Mouse (Mus musculus) midbrain, embryonic 10.5 days (tissue): ENCODE data around the gene Pabpc1l. TPM values are rescaled to one million over a fixed set of nuclear protein-coding genes. Genes with fewer than 3 reads are reported as not detected.

Experiments
- DNase-seq: peaks from one replicate; pipeline ENCODE4 v3.0.0-alpha.2; 2017; ENCODE audit warnings: low spot score
- H3K27ac ChIP-seq: fragments of 300-500 bp; sonication (generic); replicated peaks from 2 replicates; pipeline ENCODE4 v1.5.1; 2016; ENCODE audit warnings: mild to moderate bottlenecking
- H3K27me3 ChIP-seq: fragments of 300-500 bp; sonication (generic); 2 replicates; pipeline ENCODE4 v1.6.1; 2016; ENCODE audit warnings: low read depth, mild to moderate bottlenecking; ENCODE audit not compliant: poor library complexity, severe bottlenecking
- H3K36me3 ChIP-seq: fragments of 300-500 bp; sonication (generic); 2 replicates; pipeline ENCODE4 v1.6.1; 2016; ENCODE audit warnings: mild to moderate bottlenecking, moderate library complexity
- H3K4me1 ChIP-seq: fragments of 300-500 bp; sonication (generic); 2 replicates; pipeline ENCODE4 v1.6.1; 2016
- H3K4me3 ChIP-seq: fragments of 300-500 bp; sonication (generic); 2 replicates; pipeline ENCODE4 v1.5.1; 2016; ENCODE audit warnings: mild to moderate bottlenecking, moderate library complexity
- H3K9me3 ChIP-seq: fragments of 300-500 bp; sonication (generic); replicated peaks from 2 replicates; pipeline ENCODE4 v1.6.1; 2016; ENCODE audit warnings: mild to moderate bottlenecking
- WGBS: fragments of 180-500 bp; shearing (Covaris S2); methylation state at CpG from one replicate; pipeline ENCODE4 v1.1.7; 2016; 5-methylcytosine and 5-hydroxymethylcytosine counted together
- polyA plus RNA-seq: library from polyadenylated mRNA; unstranded; fragments of >200 nt; fragmentation: Nextera tagmentation; extraction: Ambion mirVana; gene quantifications from 2 replicates; pipeline ENCODE4 v1.2.1, GENCODE M21; 2016

The Pabpc1l gene
- 0.87 and 1.4 TPM in 2 replicates for polyA plus RNA-seq

DNA sequence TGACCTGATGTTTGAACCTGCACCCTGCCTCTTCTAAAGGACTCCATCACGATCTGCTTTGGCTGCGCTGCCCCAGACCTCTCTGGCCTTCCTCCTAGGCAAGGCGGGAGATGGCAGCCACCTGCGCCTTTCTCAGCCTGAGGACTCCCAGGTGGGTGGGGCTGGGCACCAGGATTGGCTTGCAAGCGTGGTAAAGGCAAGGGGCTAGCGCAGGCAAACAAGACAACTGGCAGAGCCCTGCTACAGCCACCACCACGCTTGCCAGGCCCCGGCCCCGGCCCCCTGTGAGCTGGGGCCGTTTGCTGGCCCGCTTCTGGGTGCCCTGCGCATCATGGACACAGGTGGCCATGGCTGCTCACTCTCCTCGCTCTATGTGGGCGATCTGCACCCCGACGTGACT lies at the start of gene Pabpc1l:
TSS of gene Pabpc1l (plus strand) at position 301 of the 400 bp plus-strand sequence.
- WGBS = 85% methylated on average over 16 of the region's 16 CpGs
- DNase-seq = no peak
- peaks cover 11% of the 10 kb centered on the region for H3K4me1 ChIP-seq

DNA sequence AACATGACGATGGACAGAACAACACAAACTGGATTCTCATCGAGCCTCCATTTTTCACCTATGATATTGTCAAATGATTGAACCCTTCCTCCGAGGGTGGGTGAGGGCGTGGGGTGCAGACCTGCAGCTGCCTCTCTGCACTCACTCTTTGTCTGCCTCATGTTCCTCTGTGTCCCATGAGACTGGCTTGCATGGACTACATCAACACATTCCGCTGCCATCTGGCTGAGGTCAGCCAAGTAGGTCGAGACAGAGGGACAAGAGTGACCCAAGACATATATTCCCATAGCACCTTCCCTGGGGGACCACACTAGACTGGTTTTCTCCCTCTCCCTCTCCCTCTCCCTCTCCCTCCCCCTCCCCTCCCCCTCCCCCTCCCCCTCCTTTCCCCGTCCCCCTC lies 48.8 kb upstream of the Pabpc1l start:
- WGBS = 85% methylated on average over 6 of the region's 7 CpGs
- H3K4me3 ChIP-seq = no peak overlapping the region
- peaks cover 11% of the 10 kb centered on the region for H3K9me3 ChIP-seq
- no peaks in the 10 kb centered on the region for H3K4me1 ChIP-seq
- H3K27me3 ChIP-seq = no peaks in the 10 kb centered on the region
- no peak overlapping the region for H3K27ac ChIP-seq
- no peaks in the 10 kb centered on the region for H3K36me3 ChIP-seq
- no peak for DNase-seq

More for the DNA sequence above, at the start of gene Pabpc1l:
- no peak within 1 kb of the TSS for H3K4me3 ChIP-seq
- no peak within 1 kb of the TSS for H3K27ac ChIP-seq
- H3K36me3 ChIP-seq = peaks cover 3% of the 10 kb centered on the region
- no peaks in the 10 kb centered on the region for H3K27me3 ChIP-seq
- H3K9me3 ChIP-seq = no peaks in the 10 kb centered on the region

DNA sequence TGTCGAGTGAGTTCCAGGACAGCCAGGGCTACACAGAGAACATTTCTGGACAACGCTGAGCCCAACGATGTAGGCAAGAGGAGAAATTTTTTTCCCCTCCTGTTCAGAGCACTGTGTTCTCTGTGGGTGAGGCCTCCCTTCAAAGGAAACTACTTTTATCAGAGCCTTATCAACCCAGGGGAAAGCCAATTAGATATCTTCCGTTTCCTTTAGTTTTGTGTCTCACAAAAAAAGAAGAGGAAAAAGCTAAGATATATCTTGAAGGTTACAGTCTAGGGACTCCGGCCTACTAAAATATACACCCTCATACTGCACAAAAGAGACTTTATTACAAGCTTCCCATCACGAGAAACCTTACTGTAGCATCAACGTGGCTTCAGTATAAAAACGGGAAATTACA lies 38.0 kb upstream of the Pabpc1l start:
- no peaks in the 10 kb centered on the region for H3K4me1 ChIP-seq
- no peaks in the 10 kb centered on the region for H3K27me3 ChIP-seq
- no peak overlapping the region for H3K4me3 ChIP-seq
- H3K9me3 ChIP-seq = no peaks in the 10 kb centered on the region
- no peaks in the 10 kb centered on the region for H3K36me3 ChIP-seq
- WGBS = 85% methylated on average over 8 of the region's 8 CpGs
- H3K27ac ChIP-seq = no peak overlapping the region
- no peak for DNase-seq

DNA sequence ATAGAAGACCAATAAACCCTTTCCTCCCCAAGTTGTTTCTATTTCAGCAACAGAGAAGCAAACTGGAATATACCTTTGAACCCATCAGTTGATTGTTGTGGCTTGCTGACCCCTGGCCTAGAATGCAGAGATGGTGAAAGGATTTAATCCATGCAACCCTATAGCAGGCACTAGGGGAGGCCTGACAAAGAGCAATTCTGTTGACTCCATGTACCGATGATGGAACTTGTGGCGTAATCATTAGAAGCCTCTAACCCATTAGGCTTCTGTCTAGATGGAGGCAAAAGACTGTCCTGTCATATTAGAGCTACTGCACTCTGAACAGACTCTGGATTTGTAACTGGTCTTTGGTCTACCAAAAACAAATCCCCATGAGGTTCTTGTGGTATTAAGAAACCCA lies 32.4 kb upstream of the Pabpc1l start:
- peaks cover 11% of the 10 kb centered on the region for H3K36me3 ChIP-seq
- no peak overlapping the region for H3K27ac ChIP-seq
- no peak for DNase-seq
- H3K9me3 ChIP-seq = no peaks in the 10 kb centered on the region
- no peak overlapping the region for H3K4me3 ChIP-seq
- 94% methylated on average over 2 of the region's 2 CpGs for WGBS
- H3K4me1 ChIP-seq = peaks cover 24% of the 10 kb centered on the region
- no peaks in the 10 kb centered on the region for H3K27me3 ChIP-seq

DNA sequence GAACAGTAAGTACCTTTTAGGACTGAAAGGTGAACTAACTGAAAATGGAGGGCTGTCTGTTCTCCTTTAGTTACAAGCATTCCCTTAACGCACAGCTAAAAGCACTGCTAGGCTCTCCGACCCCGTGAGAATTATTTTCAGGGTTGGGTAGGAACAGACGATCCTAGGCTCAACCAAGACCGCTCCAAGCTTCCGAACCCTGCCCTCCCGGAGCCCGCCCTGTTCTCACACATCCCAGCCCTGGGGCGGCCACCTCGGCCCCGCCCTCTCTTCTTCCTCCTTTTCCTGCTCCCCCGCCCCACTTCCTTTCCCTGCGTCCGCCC lies 30.6 kb upstream of the Pabpc1l start, which contains the start of gene Ywhab:
TSS of gene Ywhab (plus strand) at position 307 of the 323 bp plus-strand sequence.
- 0% methylated on average over 14 of the region's 14 CpGs for WGBS
- H3K9me3 ChIP-seq = no peaks in the 10 kb centered on the region

DNA sequence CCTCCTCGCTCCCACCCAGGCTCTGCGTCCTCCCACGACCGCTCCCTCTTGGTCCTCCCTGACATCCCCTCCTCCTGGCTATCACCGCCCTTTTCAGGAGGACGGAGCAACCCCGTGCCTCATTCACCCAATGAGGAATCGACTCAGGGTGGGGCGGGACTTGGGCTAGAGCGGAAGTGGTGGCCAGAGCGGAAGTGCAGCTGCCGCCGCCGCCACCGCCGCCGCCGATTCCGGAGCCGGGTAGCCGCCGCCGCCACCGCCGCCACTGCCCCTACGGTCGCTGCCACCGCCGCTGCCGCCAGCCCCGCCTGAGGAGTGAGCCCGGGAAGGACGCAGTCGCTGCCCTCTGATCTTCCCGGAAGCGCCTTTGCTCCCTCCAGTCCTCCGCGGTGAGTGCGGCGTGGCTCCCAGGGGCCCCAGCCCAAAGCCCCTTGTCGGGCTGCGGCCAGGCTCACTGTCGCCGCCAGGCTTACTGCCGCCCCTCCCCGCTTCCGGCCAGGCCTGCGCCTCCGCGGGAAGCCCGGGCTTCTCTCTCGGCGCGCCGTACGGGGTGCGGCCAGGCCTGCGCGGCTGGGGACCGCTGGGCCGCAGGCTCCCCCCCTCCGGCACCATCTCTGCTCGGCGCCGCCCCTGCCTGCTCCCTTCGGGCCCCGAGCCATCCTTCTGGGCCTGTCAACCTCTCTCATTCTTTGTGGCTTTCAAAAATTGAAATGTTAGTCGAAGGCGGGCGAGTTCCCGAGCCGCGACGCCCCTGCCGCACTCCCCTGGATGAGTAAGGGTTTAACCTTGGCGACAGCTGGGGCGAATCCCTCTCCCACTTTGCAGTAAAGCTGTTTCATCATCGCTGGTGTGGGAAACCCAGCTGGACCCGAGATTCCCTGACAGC lies 30.0 kb upstream of the Pabpc1l start:
- H3K27ac ChIP-seq = peak overlapping the region; percentile 97
- H3K27me3 ChIP-seq = no peaks in the 10 kb centered on the region
- H3K9me3 ChIP-seq = no peaks in the 10 kb centered on the region
- H3K4me3 ChIP-seq = peak overlapping the region; percentile 99
- under 1% methylated on average over 68 of the region's 79 CpGs for whole genome bisulfite sequencing
- peak; percentile 95 for DNase-seq
- H3K36me3 ChIP-seq = peaks cover 28% of the 10 kb centered on the region
- H3K4me1 ChIP-seq = peaks cover 24% of the 10 kb centered on the region

More for the DNA sequence above, 30.6 kb upstream of the Pabpc1l start, which contains the start of gene Ywhab:
- H3K27me3 ChIP-seq = no peaks in the 10 kb centered on the region
- peak within 1 kb of the TSS; percentile 99 for H3K4me3 ChIP-seq
- H3K27ac ChIP-seq = peak within 1 kb of the TSS; percentile 97
- no peak for DNase-seq
- H3K4me1 ChIP-seq = peaks cover 24% of the 10 kb centered on the region
- H3K36me3 ChIP-seq = peaks cover 26% of the 10 kb centered on the region

DNA sequence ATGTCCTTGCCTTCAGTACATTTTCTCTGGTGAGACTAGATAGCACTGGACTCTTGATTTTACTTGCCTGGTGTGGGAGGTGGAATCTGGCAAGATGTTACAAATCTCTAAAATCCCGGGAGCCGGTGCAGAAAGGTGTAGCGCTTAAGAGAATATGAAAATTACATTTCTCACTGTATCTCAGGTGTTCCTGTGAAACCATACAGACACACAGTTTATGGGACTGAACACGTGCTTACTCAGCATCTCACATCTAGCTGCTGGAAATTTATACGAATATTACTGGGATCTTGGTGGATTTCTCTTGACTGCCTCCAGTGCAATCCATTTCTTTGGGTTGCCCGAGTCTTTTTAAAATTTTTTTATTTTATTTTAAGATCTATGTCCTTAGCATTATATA lies 29.0 kb upstream of the Pabpc1l start:
- Histone ChIP-seq H3K27me3 (no peaks in the 10 kb centered on the region), H3K4me3 (peak overlapping the region; percentile 99), H3K9me3 (no peaks in the 10 kb centered on the region), H3K27ac (peak overlapping the region; percentile 97; the same call in 1 of the 2 replicates), H3K4me1 (peaks cover 24% of the 10 kb centered on the region), H3K36me3 (peaks cover 29% of the 10 kb centered on the region)
- DNase-seq = no peak
- 88% methylated on average over 6 of the region's 6 CpGs for WGBS

DNA sequence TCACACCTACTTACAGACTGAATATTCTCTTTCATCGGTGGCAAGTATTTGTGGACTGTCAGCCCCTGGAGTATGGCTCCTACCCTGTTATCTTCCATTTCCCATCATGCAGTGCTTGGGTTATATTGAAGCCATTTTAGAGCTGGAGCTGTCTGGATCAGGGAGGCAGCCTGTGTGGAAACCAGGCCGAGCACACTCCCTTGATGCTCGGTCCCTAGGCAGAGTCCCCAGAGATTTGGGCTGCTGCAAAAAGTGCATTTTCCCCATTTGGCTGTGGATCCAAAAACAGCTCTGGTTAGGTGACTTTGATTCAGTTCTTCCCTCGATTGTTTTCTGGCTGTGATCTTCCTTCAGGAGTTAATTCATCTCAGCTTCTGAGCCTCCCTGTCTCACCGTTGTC lies 28.4 kb upstream of the Pabpc1l start:
- Histone ChIP-seq H3K9me3 (no peaks in the 10 kb centered on the region), H3K36me3 (peaks cover 32% of the 10 kb centered on the region), H3K4me1 (peaks cover 24% of the 10 kb centered on the region), H3K4me3 (peak overlapping the region; percentile 99; the same call in 1 of the 2 replicates), H3K27ac (no peak overlapping the region), H3K27me3 (no peaks in the 10 kb centered on the region)
- DNase-seq = no peak
- 87% methylated on average over 5 of the region's 5 CpGs for WGBS

DNA sequence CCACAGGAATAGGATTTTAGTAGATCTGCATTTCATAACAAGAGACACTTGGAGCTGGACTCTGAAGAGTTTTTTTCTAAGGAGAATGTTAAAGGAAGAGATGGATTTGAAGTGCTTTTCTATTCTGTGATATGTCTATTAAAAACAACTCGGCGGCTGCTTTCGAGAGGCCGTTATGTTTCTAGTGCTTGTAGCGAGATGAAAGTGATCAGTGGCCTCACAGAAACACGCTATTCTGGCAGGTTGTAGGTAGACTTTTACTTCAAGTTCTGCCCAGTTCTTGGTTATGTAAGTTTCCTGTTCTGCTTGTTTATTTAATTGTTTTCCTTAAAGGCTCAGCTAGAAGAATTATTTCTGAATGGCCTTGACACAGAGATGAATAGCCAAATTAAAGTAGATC lies 26.3 kb upstream of the Pabpc1l start:
- Histone ChIP-seq H3K9me3 (no peaks in the 10 kb centered on the region), H3K27ac (no peak overlapping the region), H3K27me3 (no peaks in the 10 kb centered on the region), H3K4me3 (no peak overlapping the region), H3K36me3 (peaks cover 39% of the 10 kb centered on the region), H3K4me1 (peaks cover 24% of the 10 kb centered on the region)
- 93% methylated on average over 6 of the region's 6 CpGs for WGBS
- no peak for DNase-seq

DNA sequence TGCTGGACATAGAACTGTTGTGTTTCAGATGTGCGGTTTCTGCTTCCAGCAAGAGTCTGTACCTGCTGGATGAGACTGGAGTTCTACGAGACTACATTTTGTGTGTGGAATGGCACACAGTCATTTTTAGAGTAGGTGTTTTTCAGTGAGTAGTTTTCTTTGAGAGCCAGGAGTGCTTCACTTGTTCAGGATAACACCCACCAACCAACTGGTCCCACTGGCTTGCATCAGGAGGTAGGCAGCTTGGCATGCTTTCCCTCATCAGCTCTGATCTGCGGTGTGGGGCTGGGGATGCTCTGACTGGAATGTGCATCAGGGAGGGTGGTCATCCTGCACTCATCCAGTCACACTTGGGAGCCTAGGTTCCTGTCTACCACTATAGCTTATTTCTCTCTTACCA lies 22.6 kb upstream of the Pabpc1l start:
- Histone ChIP-seq H3K36me3 (peaks cover 30% of the 10 kb centered on the region), H3K27me3 (no peaks in the 10 kb centered on the region), H3K27ac (no peak overlapping the region), H3K9me3 (no peaks in the 10 kb centered on the region), H3K4me1 (peaks cover 20% of the 10 kb centered on the region), H3K4me3 (no peak overlapping the region)
- DNase-seq = no peak
- WGBS = 92% methylated on average over 3 of the region's 3 CpGs

DNA sequence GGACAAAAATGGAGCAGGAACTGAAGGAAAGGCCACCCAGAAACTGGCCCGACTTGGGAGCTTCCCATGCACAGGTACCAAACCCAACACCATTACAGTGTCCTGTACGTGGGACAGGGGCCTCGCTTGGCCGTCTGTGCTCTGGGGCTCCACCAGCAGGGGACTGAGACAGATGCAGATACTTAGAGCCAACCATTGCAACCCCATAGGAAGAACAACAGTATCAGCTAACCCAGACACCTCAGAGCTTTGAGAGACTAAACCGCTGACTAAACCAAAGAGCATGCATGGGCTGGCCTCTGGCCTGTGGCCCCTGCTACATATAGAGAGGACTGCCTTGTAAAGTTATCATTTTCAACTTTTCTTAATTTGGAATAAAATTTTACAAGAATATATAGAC lies 20.7 kb upstream of the Pabpc1l start:
- WGBS = 79% methylated on average over 5 of the region's 5 CpGs
- no peak overlapping the region for H3K27ac ChIP-seq
- H3K9me3 ChIP-seq = no peaks in the 10 kb centered on the region
- no peak for DNase-seq
- H3K4me1 ChIP-seq = peaks cover 22% of the 10 kb centered on the region
- H3K27me3 ChIP-seq = no peaks in the 10 kb centered on the region
- no peak overlapping the region for H3K4me3 ChIP-seq
- peaks cover 14% of the 10 kb centered on the region; the same call in 1 of the 2 replicates for H3K36me3 ChIP-seq

DNA sequence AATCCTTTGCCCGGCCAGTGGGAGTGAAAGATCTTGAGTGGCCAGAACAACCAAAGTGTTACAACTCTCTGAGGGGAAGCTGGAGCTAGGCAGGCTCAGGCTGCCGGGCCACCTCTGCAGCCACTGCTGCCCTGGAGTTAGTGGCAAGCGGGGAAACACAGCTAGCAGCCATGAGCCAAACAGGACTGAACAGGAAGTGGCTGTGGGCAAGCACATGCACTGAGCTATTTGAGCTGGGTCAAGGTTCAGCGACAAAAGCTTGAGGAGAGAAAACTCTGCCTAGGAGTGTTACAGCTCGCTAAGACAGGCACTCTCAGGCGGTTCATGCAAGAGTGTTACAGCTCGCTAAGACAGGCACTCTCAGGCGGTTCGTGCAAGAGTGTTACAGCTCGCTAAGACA lies 18.3 kb upstream of the Pabpc1l start:
- Histone ChIP-seq H3K4me3 (no peak overlapping the region), H3K27ac (no peak overlapping the region), H3K27me3 (no peaks in the 10 kb centered on the region), H3K4me1 (peaks cover 22% of the 10 kb centered on the region), H3K36me3 (peaks cover 19% of the 10 kb centered on the region), H3K9me3 (no peaks in the 10 kb centered on the region)
- DNase-seq = no peak
- WGBS = 81% methylated on average over 10 of the region's 10 CpGs

DNA sequence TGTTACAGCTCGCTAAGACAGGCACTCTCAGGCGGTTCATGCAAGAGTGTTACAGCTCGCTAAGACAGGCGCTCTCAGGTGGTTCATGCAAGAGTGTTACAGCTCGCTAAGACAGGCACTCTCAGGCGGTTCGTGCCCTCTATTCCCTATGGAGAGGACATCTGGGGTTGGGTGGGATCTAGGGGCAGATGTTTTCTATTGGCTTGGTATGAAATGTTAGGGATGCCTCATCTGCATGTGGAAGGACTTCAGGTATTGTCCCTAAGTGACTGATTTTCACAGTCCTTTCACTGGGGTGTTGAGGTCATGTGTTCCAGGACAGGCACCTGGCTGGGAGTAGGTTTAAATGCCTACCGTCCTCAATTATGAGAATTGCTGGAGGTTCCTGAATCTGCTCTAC lies 17.7 kb upstream of the Pabpc1l start:
- Histone ChIP-seq H3K27me3 (no peaks in the 10 kb centered on the region), H3K4me1 (peaks cover 22% of the 10 kb centered on the region), H3K27ac (no peak overlapping the region), H3K9me3 (no peaks in the 10 kb centered on the region), H3K4me3 (no peak overlapping the region), H3K36me3 (peaks cover 24% of the 10 kb centered on the region)
- no peak for DNase-seq
- 86% methylated on average over 8 of the region's 8 CpGs for WGBS
